Mouse (Mus musculus): ENCODE data around the gene Dennd2c.
"Not testable (repeated sequence)": the region's sequence is repeated elsewhere in the genome, so short reads cannot be mapped to it uniquely, and the experiment has no call there.

Gene Dennd2c

DNA sequence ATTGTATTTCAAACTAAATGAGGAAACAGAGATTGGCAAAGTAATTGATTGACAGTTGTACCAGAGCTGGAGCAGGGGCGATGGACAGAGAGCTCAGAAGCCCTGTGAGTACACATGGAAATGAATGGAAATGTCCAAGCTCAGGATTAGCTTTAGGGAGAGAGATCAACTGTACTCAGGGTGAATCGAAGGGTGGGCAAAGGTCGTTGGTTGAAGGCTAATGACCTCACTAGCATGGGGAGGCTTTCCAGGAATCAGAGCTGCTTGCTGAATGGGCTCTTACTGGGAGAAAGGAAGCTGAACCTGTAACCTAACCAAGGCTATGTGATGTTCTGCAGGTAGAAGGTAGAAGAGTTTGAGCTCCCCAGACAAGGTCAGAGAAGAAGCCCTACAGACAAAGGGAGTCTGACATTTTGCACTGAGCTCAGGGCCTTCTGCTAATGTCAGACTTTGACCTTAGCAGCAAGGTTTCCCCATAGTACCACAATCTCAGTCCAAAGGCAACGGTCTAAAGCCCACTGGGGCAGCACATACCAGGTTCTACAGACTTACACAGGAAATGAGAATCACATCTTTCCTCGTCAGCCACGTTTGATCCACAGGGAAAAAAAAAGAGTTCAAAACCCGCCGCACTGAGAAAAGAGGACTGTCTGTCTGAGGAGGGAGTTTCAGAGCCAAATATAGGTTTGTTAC lies 112.3 kb downstream of the Dennd2c start:
- DNase-seq (ENCODE audit: low spot score in 2 of 2), result no peak

DNA sequence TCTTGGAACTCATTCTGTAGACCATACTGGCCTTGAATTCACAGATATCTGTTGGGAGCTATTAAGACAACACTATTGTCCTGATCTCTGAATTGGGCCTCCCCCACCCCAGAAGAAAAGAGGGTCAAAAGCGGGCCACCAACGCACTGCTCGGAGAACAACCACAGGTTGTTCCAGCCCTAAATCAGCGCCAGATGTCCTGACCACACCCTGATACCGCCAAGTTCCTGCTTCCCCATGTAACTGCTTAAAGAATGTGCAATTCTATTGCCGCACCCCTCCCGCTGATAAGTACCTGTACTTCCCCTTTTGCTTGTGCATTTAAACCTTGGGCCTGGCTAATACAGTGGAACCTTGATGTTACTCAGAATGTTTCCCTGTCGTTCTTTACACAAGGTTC lies 113.0 kb downstream of the Dennd2c start:
- not testable (repeated sequence) for DNase-seq (ENCODE audit: low spot score in 2 of 2)

Measured in frontal cortex, postnatal 25 days (tissue).